Mouse (Mus musculus) liver, adult 2 months (tissue): ENCODE measurements around the gene Endou.

Source experiments
- CTCF ChIP-seq: fragments of 200-500 bp; IDR thresholded peaks from 2 replicates; pipeline ENCODE4 v1.5.1; 2011; ENCODE audit warnings: low read depth, low read length, control low read depth
- POLR2A ChIP-seq: fragments of 200-500 bp; IDR thresholded peaks from 2 replicates; pipeline ENCODE4 v1.6.1; 2011; ENCODE audit warnings: low read length, control low read depth; ENCODE audit not compliant: insufficient read depth; ENCODE audit errors: extremely low read depth

DNA sequence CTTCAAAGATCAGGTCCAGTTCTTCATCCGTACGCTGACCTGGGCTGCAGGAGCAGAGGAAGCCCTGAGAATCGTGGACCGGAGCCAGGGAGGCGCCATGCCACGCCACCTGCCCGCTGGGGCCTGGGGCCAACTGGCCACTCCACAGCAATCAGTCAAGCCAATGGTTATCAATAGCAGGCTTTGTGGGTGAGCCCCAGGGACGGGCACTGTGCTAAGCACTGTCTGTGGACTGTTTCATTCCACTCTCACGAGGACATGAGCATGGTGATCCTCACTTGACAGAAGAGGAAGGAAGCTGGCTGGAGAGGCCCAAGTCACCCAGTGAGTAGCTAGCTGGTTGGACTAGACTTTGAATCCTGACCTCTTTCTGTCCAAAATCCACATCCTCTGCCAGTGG is 28.9 kb upstream of the Endou start:
- TF ChIP-seq CTCF (no peak), POLR2A (no peak)
